Mouse (Mus musculus) heart, adult 18-20 months (tissue): Measurements from ENCODE around the gene Akap5. TPM values are rescaled to one million over a fixed set of nuclear protein-coding genes. Genes with fewer than 3 reads are reported as not detected.

Source experiments
- DNase-seq, 2 experiments: peaks; one replicate each; pipeline ENCODE4 v3.0.0; 2021 to 2022; ENCODE audit warnings: mixed read lengths in 1 of 2
- total RNA-seq, 2 experiments: library from RNA; stranded (reverse); gene quantifications; 2 replicates each; pipeline ENCODE4 v1.2.3; 2021

Gene Akap5
- total RNA-seq, 2 experiments from 2014 or later, result 0.46 to 0.52 TPM

DNA sequence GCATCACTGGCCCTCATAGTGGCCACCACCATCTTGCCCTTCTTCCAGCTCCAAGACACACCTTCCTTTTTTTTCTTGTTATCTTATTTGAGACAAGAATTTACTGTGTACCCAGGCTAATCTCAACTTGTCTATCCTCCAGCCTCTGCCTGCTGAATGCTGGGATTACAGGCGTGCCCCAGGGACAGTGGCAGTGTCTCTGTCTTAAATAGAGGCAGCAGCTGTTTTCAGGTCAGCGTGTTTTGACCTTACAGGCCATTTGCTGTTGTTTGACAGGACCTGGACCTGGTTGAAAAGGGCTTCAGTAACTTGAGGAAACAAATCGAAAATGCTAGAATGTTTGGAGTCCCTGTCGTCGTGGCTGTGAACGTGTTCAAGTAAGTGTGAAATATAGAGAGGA is 14.1 kb upstream of the Akap5 start:
- no peak for DNase-seq

DNA sequence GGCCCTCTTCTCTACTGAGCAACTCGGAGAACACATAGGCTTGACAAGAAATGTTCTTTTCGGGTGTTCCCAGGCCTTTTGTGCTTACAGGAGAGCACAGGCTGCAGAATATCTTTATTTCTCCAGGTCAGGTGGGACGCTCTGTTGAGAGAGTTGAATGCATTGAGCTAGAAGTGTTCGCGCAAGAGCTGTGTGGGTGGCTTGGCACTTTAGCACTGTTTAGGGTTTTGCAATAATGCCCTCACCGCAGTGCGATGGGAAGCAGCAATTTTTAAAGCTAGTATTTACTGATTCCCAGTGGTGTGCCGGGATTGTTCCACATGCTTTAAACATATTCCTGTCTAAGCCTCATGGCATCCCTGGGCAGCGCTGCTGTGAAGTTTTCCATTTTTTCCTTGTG is 13.5 kb upstream of the Akap5 start:
- DNase-seq, result no peak

DNA sequence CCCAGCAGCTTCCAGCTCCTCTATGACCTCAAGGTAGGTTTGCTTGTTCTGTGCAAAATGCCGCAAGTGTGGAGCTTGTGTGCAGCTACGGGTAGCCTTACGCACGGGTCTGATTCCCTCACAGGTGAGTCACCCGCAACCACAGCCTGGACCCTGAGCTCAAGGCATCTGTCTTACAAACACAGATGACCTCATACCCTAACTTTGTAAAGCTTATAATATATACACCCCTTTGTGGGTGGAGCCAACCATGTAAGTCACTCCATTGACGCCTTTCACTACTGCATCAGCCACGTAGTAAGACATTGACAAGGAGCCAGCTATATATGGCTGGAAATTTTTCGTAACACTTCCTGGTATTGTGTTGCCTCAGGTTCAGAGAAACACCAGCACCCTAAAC is 12.7 kb upstream of the Akap5 start:
- no peak for DNase-seq

DNA sequence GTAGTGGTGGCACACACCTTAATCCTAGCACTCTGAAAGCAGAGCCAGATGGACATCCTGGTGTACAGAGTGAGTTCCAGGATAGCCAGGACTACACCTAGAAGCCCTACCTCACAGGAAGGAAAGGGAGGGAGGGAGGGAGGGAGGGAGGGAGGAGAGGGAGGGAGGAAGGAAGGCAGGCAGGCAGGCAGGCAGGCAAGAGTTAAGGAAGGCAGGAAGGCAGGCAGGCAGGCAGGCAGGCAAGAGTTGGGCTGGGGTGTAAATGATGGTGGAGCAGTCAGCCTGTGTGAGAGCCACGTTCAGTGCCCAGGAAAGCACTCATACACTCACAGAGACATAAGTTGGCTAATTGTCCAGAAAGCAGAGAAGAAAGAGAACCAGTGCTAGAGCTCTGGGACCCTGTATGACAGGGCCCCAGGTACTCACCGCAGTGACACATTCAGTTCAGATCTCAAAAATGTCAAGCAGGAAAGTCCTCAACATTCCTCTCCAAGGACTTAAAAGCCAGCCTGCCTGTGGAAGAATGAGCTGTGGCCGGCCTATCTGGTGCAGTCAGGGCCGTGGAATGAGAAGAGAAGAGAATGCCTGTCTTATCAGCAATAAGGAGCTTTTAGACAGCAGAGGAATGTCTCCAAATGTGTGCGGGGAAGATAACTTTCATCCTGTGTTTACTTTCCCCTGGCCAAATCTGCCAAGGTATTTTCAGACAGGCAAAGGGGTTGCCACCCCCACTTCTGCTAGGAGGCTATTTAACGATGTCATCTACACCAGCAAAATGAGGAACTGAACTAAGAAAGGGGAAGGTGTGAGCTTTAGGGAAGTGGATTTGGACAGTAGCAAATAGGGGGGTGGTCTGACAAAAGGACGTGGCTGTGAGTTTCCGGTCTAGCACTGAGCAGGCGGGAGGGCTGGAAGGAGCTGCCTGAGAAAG is 6.1 kb upstream of the Akap5 start:
- peak in 1 of 2 experiments; percentile 42 for DNase-seq

DNA sequence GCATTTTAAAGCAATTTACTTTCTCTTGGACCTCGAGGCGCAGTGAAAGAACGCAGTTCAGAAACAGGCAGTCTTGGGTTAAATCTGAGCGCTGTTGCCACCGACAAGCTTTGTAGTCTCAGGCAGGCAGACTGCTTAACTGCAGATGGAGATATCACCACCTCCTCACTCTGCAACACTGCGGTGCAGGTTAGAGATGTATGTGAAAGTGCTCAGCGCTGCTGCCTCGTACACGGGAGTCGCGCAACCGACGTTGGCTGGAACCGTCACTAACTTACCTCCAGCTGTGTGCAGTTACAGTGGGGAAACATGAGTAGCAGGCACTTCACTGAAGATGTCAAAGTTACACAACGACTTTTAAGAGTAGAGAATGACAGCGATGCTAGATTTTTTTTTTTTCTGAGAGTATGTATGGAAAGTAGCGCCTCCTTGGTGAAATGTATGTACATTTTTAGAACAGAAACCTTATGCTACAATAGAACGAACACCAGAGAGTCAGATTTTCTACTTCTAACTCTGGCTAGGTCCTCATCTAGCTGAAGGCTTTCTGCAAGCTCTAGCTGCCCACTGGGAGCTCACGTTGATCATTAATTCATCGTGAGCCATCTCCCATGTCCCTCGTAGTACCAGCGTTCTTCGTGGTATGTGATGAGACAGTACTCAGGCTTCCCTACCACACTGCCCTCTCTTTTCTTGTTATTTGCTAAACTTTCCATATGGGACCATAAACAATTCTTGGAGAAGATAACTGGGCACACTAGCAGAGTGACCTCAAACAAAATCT is 1.9 kb downstream of the Akap5 start:
- no peak for DNase-seq

DNA sequence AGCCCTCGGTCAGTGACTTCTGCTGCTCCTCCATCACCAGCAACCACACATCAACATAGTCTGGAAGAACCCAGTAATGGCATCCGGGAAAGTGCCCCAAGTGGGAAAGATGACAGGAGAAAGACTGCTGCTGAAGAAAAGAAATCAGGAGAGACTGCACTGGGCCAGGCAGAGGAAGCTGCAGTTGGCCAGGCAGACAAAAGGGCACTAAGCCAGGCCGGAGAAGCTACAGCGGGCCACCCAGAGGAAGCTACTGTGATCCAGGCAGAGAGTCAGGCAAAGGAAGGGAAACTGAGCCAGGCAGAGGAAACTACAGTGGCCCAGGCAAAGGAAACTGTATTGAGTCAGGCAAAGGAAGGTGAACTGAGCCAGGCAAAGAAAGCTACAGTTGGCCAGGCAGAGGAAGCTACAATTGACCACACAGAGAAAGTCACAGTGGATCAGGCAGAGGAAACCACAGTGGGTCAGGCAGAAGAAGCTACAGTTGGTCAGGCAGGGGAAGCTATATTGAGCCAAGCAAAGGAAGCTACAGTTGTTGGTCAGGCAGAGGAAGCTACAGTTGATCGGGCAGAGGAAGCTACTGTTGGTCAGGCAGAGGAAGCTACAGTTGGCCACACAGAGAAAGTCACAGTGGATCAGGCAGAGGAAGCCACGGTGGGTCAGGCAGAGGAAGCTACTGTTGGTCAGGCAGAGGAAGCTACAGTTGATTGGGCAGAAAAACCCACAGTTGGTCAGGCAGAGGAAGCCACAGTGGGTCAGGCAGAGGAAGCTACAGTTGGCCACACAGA is 4.1 kb downstream of the Akap5 start:
- no peak for DNase-seq

DNA sequence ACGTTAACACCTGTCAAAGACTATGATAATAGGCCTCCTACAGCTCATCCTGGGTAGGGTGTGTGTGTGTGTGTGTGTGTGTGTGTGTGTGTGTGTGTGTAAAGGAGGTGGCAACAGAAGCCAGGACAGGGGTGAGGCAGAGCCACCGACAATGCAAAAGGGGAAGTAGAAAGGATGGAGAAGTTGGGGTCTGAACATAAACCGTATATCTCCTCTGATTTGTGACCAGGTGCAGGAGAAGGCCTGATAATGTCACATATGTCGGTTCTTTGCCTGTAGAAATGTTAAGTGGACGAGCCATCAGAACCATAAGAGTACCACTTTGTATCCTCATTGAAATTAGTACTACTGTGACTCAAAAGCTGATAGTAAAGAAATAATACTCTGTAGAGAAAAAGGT is 9.0 kb downstream of the Akap5 start:
- no peak for DNase-seq

DNA sequence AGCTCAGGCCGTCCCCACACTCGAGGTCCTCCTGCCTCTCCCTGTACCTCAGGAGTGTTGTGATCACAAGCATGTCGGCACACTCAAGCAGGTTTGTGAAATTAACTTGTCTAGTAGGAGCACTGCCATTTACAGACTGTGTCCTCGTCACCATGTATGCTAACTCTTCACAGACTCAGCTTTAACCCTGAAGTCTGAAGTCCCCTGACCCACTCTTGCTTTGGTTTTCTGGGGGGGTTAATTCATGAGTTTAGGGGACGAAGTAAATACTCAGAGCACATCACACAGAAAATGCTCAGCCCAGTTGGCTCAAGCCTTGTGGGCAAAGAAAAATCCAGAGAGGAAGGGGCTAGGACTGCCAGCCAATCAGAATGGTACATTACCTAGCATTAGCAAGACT is 10.9 kb downstream of the Akap5 start:
- no peak for DNase-seq

DNA sequence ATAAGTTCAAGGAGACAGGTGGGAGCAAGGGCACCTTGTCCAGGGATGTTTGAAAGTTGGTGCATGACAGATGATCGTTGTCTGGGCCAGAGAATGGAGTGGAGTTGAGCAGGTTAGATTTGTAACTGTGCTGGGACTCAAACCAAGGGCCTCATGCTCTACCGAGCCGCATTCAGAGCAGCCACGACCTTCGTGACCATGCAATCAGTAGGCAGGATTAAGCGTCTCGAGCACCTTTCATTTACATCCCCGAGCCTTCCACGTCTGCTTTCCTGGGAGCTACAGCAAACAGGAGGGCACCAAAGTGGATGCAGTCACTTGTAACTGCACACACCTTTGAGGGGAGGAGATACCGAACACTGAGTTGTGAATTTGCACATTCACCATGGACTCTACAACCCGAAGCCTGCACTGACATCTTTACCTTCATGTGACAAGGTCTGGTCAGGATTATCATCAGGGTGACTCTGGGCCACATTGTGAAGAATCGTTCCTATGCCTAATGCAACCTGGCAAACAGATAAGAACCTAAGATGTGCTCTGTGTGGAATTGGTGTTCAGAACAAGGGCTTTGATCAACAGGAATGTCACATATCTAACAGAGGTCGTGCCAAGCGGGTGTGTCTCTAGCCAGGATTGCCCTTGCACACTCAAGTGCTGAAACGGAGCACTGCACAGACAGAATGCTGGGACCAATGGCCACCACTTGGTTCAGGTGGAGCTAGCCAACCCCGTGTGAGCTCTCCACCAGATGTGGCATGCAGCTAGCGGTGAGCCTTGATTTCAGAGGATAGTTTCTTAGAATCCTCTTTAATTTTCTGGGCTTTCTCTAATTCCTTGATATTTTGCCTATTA is 11.6 kb downstream of the Akap5 start:
- DNase-seq, result no peak

DNA sequence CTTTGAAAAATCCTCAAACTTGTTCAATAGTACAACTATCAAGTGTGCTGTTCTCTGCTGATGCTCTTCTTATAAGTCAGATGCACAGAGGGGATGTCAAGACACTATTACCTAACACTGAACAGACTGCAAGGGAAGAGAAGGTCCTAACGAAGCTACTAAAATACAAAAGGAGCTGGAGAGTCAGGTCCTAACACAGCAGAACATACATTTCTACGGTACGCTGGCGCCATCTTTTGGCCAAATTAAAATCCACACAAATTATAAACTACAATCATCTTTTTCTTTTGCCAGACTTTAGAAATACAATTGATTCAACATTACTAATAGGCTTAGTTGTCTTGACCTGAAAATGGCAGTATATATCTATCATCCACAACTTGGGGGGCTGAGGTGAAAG is 16.4 kb downstream of the Akap5 start:
- peak; percentile 46 to 84 for DNase-seq

DNA sequence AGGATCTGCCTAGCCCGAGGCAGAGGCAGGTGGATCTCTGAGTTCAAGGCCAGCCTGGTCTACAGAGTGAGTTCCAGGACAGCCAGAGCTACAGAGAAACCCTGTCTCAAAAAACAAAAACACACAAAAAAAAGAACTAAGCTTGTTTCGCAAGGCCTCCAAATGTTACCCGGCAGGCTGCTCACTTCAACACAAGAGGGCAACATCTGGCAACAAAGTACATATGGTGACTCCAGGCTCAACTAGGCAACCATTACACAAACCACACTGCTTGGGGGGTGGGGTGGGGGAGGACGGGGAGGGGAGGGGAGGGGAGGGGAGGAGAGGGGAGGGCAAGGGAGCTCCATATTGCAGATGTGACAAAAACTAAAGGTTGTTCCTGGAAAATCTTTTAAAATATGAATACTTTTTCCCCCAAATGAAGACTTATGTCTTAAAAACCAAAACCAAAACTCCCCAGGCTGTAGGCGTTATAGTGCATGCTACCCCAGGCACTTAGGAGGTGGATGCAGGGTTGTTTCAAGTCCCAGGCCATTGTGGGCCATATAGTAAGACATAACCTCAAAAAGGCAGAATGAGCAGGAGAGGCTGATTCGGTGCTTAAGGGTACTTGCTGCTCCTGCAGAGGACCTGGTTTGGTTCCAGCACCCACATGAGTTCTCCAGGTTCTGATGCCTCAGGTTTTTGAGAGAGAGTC is 21.2 kb downstream of the Akap5 start:
- DNase-seq, result peak in 1 of 2 experiments; percentile 22

DNA sequence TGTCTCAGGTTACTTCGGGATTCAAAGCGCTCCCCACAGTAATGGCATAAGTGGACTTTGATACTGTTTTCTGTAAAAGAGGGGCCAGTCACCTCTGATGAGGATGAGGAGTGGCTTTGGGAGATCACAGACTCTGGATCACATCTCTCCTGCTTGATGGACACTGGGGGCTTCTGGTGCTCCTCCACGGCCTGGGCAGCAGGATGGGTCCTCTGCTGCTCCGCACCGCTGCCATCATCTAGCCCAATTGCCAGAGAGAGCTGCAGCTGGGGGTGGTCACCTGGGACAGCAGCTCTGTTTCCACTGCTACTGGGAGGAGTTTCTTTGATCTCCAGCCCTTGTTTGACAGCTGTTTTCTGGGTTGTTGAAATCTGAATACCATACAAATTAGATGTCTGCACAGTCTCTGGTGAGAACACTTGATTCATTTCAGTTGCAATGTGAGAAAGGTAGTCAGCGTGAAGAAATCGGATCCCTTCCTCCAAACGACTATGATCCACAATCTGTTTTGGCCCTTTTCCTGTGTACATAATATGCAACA is 25.1 kb downstream of the Akap5 start:
- DNase-seq, result no peak

DNA sequence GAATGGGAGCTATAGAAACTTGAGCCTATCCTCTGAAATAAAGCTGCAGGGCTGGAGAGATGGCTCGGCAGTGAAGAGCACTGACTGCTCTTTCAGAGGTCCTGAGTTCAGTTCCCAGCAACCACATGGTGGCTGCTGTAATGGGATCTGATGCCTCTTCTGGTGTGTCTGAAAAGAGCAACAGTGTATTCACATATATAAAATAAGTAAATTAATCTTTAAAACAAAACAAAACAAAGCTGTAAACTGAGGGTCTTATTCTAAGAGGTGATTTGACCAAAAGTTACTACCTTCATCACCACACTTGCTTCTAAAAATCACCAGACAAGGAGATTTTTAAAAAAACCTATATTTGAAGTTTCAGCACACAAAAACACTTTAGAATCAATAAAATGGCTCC is 36.2 kb downstream of the Akap5 start:
- no peak for DNase-seq

DNA sequence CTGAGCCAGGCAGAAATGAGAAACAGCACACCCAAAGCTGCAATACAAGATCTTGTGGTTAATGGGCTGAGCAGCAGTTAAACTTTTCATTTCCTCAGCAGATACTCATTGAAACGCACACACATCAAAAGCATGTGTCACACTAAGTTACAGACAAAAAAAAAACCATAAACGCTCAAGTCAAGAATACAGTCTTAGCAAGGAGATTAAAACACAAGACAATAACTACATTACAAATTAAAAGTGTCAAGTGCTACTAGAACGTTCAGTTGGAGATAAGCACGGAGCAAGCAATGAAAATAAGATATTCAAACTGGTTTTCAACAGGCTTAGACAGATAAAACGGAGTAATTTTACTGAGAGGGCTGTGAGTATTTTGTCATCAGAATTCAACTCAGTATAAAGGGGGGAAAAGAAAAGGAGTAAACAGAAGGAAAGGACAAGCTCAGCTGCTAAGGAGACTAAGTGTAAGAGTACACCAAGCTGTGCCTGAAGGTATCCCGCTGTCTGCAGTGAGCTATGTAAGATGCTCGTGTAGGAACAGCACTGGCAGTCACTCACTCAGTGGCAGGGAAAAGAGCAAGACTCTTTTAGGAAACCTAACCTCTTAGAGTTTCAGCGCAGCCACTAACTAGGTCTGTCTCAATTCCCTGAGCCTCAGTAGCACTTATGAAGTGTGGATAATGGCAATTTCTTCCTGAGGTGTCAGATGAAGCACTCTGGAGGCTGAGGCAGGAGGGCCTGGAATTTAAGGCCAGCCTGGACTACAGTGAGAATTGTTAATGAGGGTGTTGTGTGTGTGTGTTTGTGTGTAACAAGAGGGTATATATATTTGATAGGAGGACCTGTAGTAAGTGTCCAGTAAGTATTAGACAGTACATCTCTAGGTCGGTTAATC is 37.0 kb downstream of the Akap5 start:
- no peak for DNase-seq

DNA sequence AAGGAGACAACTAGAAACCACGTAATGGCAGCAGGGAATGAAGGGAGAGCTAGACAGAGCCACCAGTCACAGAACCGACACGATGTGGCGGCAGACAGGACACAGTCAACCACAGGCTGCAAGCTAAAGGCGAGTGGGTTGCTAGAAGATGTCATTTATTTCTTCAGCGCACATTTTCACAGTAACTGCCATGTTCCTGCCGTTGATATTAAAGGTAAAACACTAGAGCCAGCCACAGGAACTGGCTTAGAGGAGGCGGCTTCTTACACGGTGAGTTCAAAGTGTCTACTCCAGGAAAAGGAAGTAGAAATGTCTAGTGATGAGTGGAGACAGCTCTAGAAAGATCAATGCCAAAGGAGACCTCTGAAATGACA is 37.6 kb downstream of the Akap5 start:
- no peak for DNase-seq

DNA sequence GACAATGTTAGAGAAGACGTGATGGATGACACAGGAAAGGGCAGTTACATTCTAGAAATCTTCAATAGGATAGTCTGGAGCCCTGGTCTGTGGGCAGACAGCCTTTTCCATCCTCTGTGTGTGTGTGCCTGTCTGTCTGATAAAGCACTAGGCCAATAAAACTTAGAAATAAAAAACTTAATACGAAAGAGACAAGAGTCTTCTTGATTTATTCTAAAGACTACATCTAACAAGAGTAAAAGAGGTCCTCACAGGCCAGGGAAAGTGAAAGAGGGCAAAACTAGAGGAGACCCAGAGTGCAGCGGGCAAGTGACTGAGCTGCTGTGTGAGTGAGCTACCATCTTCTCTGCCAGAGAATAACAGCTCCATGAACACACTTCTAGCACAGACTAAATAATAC is 41.6 kb downstream of the Akap5 start:
- DNase-seq, result no peak

DNA sequence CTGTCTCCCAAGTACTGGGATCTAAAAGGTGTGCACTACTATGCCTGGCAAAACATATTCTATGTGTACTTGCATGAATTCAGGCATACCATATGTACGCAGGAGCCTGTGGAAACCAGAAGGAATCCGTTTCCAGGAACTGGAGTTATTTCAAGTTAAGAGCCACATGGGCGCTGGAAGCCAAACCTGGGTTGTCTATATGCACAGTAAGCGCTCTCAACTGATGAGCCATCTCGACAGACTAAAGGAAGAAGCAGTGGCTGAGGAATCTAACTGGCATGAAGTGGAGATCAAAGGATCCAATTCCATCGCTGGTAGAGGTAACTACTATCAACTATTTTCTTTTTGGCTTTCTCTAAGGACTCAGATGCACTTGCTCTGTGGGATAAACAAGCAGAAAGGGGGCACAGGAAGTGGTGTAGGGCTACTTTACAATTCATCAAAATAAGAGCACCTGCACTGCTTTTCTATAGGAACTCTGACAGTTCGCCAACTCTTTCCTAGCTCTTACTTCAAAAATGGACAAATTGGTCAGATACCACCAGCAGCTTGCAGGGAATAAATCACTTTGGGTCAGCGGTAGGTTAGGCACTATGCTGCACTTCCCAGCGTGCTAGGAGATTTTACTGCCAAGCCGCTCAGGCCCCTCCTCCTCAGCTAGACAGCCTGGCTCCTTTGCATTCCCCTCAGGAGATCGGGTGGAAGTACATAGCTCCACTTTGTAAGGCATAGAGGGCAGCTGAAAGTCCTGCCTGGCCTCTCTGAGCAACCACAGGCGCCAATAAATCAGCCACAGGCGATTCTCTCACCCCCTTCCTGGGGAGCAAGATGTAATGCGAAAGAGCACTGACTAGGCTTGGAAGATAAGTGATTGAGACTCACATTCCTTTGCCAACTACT is 42.7 kb downstream of the Akap5 start:
- peak; percentile 43 to 48 for DNase-seq

DNA sequence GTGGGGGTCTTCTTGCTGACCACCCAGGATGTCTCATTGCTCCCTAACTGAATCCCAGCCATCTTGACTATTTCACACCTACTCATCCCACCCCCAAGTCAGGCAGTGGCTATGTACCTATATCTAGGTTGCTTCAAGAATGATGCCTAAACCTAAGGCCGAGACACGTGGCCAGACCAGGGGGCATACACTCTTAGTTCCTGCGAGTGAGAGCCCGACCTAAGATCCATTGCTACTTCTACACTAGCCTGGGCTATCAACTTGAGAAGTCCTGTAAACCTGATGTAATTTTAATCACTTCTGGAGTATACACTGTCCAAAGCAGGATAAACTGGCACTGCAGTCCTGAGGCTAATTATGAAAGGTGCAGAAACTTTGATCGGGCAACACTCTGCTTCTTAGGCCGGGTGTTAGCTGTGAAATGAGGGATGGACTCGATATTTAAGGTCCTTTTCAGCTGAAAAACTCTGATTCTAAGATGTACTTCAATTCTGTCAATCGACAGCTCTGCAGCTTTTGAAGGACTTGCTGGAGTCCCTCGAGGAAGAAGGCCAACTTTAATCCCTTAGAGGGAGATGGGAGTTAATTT is 43.6 kb downstream of the Akap5 start:
- DNase-seq, result peak in 1 of 2 experiments; percentile 30
